Mouse (Mus musculus): ENCODE measurements around the gene Saa1.
"Not testable (repeated sequence)": the region's sequence is repeated elsewhere in the genome, so short reads cannot be mapped to it uniquely, and the experiment has no call there.

Gene Saa1

DNA sequence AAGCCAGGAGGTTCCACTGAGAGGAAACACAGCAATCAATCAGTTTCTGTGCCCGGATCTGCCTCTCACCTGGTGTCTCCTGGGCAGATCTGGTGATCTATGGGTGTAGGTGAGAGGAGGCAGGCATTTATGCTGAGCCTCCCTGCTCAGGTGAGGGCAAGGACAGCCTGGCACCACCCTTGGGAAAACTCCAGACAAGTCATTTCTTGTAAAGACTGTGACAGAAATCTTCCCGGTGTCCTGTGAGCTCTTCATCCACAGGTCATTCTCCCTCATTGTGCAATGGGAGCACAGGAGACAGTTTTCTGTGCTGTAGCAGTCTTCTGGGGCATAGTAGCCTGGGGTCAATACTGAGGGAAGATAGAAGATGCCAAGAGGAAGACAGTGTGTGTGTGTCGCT lies at the start of gene Saa1:
TSS of gene Saa1 (minus strand) at position 101 of the 400 bp plus-strand sequence.
- DNase-seq (ENCODE audit: low read depth, low spot score) = not testable (repeated sequence)

DNA sequence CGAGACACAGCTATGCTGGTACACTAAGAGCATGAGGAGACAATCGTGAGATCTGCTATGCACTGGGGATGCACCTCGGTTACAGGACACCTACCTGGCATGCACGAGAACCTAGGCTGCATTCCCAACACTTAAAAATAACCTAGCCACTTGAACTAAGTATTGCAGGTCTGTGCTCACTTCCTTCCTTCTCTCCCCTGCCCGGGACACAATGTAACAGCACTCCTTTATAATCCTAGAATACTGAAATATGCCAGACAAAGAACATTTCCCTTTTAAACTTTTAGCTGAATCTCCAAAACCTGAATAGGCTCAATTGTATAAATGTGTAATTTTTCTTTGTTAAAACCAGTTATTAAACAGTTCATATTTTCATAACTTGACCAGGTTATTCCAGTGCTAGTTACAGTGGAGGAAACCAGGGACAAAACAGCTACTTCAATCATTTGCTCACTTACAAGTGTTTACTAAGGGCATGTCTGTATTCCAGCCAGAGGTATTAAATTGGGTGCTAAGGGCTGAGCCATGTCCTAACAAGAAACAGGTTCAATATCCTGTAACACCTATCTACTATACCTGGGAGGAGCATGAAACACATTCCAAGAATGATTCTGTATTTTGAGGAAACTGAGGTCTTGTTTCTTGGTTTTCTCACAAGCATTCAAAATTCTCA lies 46.5 kb upstream of the Saa1 start:
- DNase-seq (ENCODE audit: low read depth, low spot score) = no peak

DNA sequence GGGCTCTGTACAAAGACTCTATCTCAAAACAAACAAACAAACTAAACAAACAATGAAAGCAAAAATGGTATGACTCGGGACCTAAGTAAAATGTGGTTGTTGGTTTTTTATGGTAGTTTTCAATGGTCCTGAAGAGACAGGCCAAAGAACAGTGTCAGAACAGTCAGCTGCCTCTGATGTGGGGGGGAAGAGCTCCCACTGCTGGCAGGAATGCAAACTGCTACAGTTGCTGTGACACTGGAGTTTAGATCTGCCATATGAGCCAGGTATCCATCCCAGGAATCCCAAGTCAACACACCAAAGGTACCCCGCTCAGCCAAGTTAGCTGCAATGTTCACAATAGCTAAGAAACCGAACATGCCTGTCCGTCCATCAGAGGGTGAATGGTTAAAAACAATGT lies 27.9 kb upstream of the Saa1 start:
- DNase-seq (ENCODE audit: low read depth, low spot score) = peak; percentile 88

DNA sequence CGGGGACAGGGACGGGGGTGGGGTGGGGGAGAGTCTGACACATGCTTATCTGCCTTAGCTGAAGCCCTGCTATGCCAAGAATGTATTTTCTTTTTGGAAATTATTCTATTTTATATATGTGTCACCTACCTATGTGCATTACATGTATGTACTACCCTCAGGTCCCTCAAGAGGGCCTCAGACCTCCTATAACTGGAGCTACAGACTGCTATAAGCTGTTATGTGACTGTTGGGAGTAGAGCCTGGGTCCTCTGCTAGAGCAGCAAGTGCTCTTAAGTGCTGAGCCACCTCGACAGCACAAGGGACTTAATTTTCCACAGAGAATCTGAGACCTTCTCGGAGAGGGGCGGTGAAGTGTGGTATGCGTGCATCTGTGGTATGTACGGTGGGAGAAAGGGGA lies 25.7 kb upstream of the Saa1 start:
- DNase-seq (ENCODE audit: low read depth, low spot score) = peak; percentile 68

DNA sequence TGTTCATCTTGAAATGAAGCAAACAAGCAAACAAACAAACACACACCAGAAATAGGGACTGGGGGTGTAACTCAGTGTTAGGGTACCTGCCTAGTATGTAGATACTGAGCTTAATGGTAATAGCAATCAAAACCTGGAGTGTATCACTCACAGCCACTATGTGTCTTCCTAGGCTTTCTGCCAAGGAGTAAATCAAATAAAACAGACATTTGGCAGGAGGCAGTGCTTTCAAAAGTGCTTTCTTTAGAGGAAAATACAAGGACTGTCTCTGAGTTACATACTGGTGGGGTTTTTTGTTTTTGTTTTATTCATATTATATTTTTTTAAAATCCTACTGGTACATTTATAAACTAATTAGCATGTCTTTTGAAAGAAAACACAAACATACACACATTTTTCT lies 24.6 kb upstream of the Saa1 start:
- no peak for DNase-seq (ENCODE audit: low read depth, low spot score)

DNA sequence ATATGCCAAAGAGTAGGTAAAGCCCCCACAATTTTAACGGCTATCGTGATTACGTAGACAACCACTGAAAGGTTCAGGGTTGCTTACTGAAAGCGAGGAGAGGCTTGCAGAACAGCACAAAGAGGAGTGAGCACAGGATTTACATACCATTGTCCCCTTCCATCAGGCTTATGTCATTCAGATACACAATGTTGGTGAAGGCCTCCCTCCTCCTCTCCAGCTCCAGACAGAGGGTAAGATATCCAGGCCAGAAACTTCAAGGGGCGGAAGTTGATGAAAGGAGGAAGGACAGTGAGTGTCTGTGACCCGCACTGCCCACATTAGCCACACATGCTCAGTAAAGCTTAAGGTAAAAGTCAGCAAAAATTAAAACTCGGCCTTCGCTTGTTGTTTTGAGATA lies 21.9 kb upstream of the Saa1 start:
- peak; percentile 75 for DNase-seq (ENCODE audit: low read depth, low spot score)

DNA sequence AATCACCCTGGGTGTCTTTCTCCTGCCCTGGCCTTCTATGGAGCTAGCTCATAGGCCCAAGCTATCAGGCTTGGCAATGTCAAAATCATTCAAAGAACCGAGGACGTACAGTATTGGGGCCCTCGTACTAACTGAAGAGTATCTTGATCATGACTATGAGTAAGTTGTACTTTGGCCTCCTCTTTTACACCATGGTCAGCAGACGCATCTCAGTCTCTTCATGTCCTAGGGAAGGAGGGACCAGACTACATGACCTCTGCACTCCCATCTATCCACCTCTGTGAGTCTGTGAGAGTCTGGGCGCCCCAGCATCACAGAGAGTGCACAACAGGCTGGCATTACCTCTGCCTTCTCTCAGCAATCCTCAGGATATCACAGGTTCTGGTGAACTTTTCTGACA lies 19.8 kb upstream of the Saa1 start:
- DNase-seq (ENCODE audit: low read depth, low spot score) = no peak

DNA sequence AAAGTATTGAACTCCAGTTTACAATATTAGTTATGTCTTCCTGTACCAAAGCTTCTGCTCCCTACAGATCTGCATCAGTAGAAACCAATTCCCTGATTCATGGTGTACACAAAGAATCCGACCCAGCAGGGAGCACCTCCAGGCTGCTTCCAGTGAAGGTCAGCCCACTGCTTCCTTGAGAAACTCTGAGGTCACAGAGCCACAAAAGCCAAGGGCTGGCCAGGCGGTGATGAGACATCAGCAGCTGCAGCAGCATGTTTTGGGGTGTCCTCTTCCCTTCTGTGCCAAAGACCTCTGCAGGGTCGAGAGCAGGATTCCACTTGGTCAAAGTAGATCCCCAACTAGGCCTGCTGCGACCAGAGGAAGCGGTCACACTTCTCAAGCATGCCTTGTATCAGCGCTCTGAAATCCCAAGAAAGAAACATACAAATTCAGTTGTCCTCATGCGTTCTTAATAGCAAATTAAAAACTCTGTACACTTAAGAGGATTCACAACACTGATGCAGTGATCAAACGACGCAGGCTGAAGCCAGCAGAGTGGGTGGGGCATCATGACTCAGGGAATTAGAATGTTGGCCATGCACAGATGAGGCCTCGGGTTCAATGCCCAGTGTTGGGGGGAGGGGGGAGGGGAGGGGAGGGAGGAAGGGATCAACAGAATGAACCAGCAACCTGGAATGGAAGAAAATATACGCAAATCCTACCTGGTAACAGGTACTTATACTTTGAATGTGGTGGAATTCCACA lies 18.4 kb upstream of the Saa1 start:
- DNase-seq (ENCODE audit: low read depth, low spot score) = peak; percentile 87

DNA sequence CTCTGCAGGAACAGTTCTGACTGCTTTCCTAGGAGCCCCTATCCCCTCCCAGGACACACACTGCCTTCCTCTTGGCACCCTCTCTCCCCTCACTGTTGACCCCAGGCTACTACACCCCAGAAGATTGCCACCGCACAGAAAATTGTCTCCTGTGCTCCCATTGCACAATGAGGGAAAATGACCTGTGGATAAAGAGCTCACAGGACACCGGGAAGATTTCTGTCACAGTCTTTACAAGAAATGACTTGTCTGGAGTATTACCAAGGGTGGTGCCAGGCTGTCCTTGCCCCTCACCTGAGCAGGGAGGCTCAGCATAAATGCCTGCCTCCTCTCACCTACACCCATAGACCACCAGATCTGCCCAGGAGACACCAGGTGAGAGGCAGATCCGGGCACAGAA lies 8.7 kb upstream of the Saa1 start, which contains the start of gene Saa2:
TSS of gene Saa2 (plus strand) at position 301 of the 400 bp plus-strand sequence.
- no peak for DNase-seq (ENCODE audit: low read depth, low spot score)

DNA sequence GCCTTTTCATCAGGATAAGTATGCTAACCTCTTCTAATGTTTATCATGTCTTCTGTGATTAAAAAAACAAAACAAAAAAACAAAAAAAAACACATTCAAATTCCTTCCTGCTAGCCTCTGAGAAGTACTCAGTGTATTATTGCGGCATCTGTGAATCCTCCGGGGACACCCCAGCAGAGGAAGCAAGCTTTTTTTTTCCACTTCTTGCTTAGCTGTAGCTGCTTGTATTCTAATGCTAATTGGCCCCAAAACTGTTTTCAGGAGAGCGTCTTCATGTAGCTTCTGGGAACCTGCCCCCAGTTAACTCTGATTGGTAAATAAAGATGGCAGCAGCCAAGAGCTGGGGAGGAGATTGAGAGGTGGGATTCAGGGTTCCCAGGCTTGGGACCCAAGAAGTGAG lies 5.7 kb upstream of the Saa1 start:
- DNase-seq (ENCODE audit: low read depth, low spot score) = peak; percentile 86

DNA sequence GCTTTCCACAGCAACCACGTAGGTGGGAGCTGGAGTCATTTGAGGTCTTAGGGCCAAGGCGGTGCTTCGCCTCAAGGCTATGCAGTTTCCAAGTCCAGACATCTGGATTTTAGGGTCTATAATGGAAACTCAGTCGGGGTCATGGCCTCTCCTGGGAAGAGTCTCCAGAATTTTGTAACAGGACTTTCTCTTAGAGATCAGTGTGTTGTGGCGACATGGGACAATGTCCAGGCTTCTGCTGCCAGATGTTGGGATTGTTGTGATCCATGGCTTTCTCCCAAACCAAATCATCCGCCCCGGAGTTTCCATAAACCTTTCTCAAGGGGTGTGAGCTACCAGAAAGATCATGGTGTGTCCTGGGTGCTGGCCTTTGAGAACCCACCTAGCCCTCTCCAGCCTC lies 3.6 kb upstream of the Saa1 start:
- no peak for DNase-seq (ENCODE audit: low read depth, low spot score)

DNA sequence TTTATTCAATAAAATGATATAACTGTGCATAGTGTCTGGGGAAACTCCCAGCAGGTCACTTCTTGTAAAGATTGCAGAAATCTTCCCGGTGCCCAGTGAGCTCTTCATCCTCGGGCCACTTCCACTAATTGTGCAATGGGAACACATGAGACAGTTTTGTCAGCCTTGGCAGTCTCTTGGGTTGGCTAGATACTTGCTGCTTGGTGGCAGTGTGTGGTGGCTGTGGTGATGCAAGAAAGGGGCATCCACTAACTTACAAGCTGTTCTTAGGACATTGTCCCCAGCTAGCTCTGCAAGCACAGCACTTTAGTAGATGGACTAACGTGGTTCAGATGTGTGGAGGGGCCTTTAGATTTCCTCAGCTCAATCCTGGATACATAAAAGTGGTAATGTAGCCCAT lies 3.0 kb upstream of the Saa1 start:
- no peak for DNase-seq (ENCODE audit: low read depth, low spot score)

DNA sequence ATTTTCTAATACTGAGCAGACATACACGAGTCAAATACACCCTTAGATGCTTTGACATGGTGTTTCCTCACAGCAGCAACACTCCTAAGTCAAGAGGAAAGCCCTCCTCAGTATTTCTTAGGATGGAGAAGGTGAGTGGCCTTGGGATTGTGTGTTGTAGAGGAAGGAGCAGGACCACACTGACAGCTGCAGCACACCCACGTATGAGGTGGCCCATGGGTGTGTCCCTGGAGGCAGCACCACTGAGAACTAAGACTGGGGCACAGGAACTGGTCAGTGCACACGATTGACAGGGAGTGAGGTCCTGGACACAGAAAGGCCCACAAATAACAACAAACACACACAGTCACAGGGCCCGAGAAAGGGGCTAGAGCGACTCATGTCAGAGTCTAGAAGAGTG lies 2.7 kb downstream of the Saa1 start:
- not testable (repeated sequence) for DNase-seq (ENCODE audit: low read depth, low spot score)

DNA sequence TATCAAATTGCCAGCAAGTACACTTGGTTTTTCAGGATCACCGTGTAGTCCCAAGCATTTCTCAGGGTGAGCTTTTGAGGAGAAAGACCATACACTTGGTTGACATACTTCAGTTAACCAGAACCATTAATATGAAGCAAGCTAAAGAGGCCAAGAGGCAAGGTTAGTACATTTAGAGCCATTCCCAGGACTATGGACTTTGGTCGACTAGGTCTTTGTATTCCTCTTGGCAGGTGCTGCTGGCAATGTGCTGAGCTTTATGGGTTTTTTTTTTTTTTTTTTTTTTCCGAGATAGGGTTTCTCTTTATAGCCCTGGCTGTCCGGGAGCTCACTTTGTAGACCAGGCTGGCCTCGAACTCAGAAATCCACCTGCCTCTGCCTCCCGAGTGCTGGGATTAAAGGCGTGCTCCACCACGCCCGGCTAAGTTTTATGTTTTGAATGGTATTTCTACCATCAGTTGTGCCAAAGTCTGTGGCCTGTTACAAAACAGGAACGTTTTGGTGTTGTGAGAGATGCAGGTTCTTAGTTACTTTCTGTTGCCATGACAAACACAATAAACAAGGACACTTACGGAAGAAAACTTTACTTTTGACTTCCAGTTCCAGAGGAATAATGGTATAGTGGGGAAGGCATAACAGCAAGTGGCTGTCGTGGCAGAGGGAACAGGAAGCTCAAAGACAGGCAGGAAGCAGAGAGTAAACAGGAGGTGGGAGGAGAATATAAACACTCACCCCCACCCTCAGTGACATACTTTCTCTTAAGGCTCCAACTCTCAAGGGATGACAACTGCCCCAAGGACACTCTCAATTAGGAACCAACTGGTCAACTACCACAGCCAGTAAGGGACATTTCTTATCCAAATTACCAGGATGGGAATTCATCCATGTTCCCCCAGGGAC lies 4.0 kb downstream of the Saa1 start:
- no peak for DNase-seq (ENCODE audit: low read depth, low spot score)

DNA sequence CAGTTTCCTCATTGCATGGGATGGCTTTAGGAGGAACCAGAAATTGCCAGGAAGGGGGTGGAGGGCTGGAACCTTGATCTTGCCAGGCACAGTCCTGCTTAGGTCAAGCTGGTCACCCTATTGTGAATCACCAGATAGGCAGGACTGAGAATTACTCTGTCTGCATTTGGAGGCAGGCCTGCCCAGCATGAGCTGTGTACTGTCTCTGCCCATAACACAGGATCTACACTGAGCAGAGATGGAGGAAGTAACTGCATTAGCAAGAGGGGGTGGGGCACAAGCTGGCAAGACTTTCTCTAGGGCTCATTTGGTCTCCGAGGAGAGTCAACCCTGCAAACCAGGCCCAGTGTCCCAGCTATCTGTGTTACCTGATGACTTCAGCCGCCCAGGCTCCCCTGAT lies 7.8 kb downstream of the Saa1 start:
- DNase-seq (ENCODE audit: low read depth, low spot score) = no peak

DNA sequence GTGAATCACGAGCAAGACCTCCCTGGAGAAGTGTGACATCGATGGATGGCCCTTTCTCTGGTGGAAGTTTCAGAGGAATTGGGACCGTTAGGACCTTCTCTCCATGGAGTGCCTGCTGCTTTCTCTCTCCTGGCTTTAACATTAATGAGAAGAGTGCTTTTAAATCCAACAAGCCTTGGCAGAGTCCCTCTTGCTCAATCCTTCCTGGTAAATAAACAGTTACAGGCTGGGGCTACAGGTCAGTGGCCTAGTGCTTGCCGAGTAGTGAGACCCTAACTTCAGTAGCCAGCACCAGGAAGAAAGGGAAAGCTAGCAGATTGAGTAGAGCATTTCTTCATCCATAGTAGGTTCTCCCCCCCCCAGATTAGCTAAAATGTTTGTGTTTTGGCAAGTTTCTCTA lies 10.3 kb downstream of the Saa1 start, which contains the start of gene Saa4:
TSS of gene Saa4 (minus strand) at position 146 of the 400 bp plus-strand sequence.
- no peak for DNase-seq (ENCODE audit: low read depth, low spot score)

DNA sequence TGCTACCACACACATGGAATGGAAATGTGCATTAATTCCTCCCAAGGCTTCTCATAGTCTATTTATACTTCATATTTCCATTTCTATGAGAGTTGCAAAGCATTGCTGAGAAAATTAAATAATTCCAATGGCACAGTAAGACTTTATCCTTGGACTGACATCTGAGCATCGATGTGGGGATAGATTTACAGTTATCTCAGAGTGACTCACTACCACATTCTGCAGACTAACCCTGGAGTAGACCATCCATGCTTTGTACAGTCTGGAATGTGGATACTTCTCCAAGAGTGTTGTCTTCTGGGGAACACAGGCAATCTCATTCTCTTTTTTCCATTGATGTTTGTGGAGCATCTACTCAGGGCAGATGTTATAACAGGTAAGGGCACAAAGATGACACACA lies 15.2 kb downstream of the Saa1 start:
- DNase-seq (ENCODE audit: low read depth, low spot score) = no peak

DNA sequence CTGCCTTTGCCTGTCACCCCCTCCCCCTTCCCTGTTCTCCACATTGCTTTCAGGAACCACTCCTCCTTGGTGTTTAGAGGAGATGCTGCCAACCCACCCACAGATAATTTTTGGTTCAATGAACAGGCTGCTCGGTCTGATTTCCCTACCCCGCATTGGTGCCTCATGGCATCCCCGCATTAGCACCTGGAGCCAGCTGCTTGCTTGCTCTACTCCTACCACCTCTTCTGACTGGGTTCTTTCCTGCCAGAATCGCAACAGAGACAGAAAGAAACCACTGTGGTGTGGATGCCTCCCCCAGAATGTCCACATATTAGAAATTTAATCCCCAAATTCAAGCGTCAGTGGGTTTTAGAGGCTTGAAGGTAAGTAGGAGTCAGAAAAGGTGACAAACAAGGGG lies 18.4 kb downstream of the Saa1 start:
- no peak for DNase-seq (ENCODE audit: low read depth, low spot score)

DNA sequence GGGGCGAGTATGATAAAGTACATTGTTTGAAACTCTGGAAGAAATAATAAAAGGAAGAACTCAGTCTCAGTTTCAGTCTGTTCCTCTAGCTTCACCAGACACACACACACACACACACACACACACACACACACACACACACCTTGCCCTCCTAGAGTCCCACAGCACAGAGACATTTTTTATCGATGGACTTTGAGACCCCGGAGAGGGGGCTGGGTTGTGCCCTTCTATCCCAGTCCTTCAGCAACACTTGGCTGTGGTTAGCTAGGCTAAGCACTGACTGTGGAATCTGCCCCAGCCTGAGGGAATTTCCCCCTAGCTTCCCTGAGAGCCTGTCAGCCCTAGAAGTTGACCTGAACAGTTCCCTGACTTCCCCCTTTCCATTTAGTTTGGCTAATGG lies 18.9 kb downstream of the Saa1 start:
- no peak for DNase-seq (ENCODE audit: low read depth, low spot score)

DNA sequence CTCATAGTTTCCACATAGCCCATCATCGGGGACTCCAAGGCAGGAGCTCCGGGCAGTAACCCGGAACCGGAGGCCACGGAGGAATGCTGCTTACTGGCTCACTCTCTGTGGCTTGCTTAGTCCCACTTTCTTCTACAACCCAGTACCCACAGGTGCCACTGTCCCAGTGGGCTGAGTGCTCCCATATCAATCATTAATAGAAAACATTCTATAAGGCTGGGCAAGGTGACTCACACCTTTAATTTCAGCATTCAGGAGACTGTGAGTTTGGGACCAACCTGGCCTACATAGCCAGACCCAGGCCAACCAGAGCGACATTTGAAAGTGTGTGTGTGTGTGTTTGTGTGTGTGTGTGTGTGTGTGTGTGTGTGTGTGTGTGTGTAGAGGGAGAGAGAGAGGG lies 19.4 kb downstream of the Saa1 start:
- no peak for DNase-seq (ENCODE audit: low read depth, low spot score)

DNA sequence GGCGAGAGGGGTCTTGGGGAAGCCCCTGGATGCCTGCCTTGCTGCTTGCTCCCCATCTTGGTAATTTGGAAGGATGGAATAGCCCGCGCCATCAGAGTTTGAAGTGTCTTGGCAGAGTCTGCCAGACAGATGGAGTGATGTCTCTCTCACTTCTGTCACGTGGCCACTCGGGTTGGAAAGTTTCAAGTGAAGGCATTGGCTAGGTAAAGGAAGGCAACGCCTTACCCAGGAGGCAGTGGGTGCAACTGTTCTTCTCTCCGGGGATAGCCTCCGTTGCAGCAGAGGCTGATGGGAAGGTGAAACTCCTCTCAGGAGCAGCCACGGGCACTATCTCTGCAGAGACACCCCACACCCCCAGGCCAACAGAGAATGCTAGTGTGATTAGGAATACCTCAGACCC lies 22.3 kb downstream of the Saa1 start:
- DNase-seq (ENCODE audit: low read depth, low spot score) = peak; percentile 38

DNA sequence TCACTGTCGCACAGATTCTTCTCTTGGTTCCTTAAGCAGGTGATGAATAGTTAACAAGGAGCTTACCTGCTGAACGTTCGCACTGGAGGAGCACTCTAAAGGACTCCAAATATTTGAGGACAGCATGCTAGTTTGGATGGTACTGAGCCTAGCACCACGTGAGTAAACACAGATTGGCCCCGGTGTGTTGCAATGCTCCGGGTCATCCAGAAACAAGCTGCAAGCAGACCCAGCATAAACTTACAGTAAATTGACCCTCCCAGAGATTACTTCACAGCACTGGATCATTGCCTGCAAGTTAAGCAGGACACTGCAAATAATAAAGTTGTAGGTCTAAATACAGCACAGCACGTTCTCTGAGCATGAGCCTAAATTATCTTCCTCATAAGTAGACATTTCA lies 23.3 kb downstream of the Saa1 start:
- no peak for DNase-seq (ENCODE audit: low read depth, low spot score)

Measured in R1 (cell line).